Mouse (Mus musculus): ENCODE data around the gene Spen. TPM values are rescaled to one million over a fixed set of nuclear protein-coding genes. Genes with fewer than 3 reads are reported as not detected.
"Not testable (repeated sequence)": the region's sequence is repeated elsewhere in the genome, so short reads cannot be mapped to it uniquely, and the experiment has no call there.

Spen gene
- polyA plus RNA-seq, 1 experiment = 25.6 TPM

GRCm38 (mm10) chr4:141572668-141573358, 34.4 kb upstream of the Spen start:
- Histone ChIP-seq H3K4me3 (replicated peaks) (no peak overlapping the region), H3K9me3 (ENCODE audit: control insufficient read depth, low read length) (peaks cover 3% of the 10 kb centered on the region; the same call in 1 of the 2 replicates), H3K4me1 (ENCODE audit: control insufficient read depth) (peaks cover 2% of the 10 kb centered on the region), H3K36me3 (ENCODE audit: control insufficient read depth) (no peaks in the 10 kb centered on the region), H3K27me3 (ENCODE audit: control insufficient read depth) (peaks cover 8% of the 10 kb centered on the region; the same call in 1 of the 2 replicates)
- no peak for TF ChIP-seq TAL1 (IDR thresholded peaks at IDR 0.05; ENCODE audit: low read length)
- no peak for TF ChIP-seq GATA1 (IDR thresholded peaks at IDR 0.05; ENCODE audit: low read length)

DNA sequence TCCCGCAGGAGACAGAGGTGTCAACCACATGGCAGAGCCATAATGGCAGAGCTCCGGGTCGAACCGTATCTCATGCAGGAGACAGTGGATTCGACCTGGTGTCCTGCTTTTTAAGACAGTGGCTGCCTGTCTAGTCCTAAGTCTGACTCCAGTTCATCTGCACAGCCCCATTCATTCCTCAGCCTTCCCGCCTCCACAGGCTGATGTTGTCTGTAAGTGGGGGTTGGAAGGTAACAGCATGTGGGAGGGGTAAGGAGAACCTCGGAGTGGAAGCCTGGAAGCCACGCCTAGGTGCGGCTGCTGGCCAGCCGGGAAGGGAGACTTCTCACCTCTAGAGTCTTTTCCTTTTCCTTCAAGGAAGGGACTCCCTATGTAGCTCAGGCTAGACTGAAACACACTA, 33.5 kb upstream of the Spen start:
- H3K27me3 ChIP-seq (ENCODE audit: control insufficient read depth) = peaks cover 8% of the 10 kb centered on the region; the same call in 1 of the 2 replicates
- H3K36me3 ChIP-seq (ENCODE audit: control insufficient read depth) = no peaks in the 10 kb centered on the region
- H3K4me1 ChIP-seq (ENCODE audit: control insufficient read depth) = peaks cover 2% of the 10 kb centered on the region
- TF ChIP-seq GATA1 (IDR thresholded peaks at IDR 0.05; ENCODE audit: low read length) = no peak
- no peak for TF ChIP-seq TAL1 (IDR thresholded peaks at IDR 0.05; ENCODE audit: low read length)
- H3K9me3 ChIP-seq (ENCODE audit: control insufficient read depth, low read length) = peaks cover 3% of the 10 kb centered on the region; the same call in 1 of the 2 replicates
- no peak overlapping the region for H3K4me3 ChIP-seq (replicated peaks)

- H3K36me3 ChIP-seq (ENCODE audit: control insufficient read depth) = no peaks in the 10 kb centered on the region
- no peak overlapping the region for H3K4me3 ChIP-seq (replicated peaks)
- peaks cover 8% of the 10 kb centered on the region; the same call in 1 of the 2 replicates for H3K27me3 ChIP-seq (ENCODE audit: control insufficient read depth)
- no peaks in the 10 kb centered on the region for H3K9me3 ChIP-seq (ENCODE audit: control insufficient read depth, low read length)
- no peak for TF ChIP-seq GATA1 (IDR thresholded peaks at IDR 0.05; ENCODE audit: low read length)
- TF ChIP-seq TAL1 (IDR thresholded peaks at IDR 0.05; ENCODE audit: low read length) = no peak
- H3K4me1 ChIP-seq (ENCODE audit: control insufficient read depth) = peaks cover 2% of the 10 kb centered on the region
Observed at GRCm38 (mm10) chr4:141571337-141571739, 32.9 kb upstream of the Spen start.

DNA sequence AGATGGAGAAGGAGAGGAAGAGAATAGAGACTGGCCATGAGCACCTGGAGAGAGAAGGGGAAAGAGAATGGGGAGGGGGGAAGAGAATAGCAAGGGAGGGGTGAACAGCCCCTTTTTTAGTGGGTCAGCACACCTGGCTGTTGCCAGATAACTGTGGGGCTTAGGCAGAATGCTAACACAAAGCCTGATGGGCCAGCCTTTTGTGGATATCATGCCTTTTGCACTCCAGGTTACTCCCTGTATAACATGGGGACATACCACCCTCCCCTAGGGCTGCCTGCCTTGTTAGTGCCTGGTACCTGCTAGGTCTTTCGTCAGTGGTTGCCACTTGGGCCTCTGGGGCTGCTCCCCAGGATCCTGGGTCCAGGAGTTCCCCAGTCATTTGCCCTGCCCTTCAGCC, 32.4 kb upstream of the Spen start:
- peaks cover 2% of the 10 kb centered on the region for H3K4me1 ChIP-seq (ENCODE audit: control insufficient read depth)
- no peak for TF ChIP-seq TAL1 (IDR thresholded peaks at IDR 0.05; ENCODE audit: low read length)
- TF ChIP-seq GATA1 (IDR thresholded peaks at IDR 0.05; ENCODE audit: low read length) = no peak
- H3K27me3 ChIP-seq (ENCODE audit: control insufficient read depth) = peaks cover 8% of the 10 kb centered on the region; the same call in 1 of the 2 replicates
- H3K9me3 ChIP-seq (ENCODE audit: control insufficient read depth, low read length) = no peaks in the 10 kb centered on the region
- no peak overlapping the region for H3K4me3 ChIP-seq (replicated peaks)
- no peaks in the 10 kb centered on the region for H3K36me3 ChIP-seq (ENCODE audit: control insufficient read depth)

GRCm38 (mm10) chr4:141570004-141570403, 31.6 kb upstream of the Spen start:
- TF ChIP-seq GATA1 (IDR thresholded peaks at IDR 0.05; ENCODE audit: low read length) = no peak
- TF ChIP-seq TAL1 (IDR thresholded peaks at IDR 0.05; ENCODE audit: low read length) = no peak
- peaks cover 2% of the 10 kb centered on the region for H3K4me1 ChIP-seq (ENCODE audit: control insufficient read depth)
- H3K27me3 ChIP-seq (ENCODE audit: control insufficient read depth) = peaks cover 8% of the 10 kb centered on the region; the same call in 1 of the 2 replicates
- H3K9me3 ChIP-seq (ENCODE audit: control insufficient read depth, low read length) = no peaks in the 10 kb centered on the region
- H3K4me3 ChIP-seq (replicated peaks) = no peak overlapping the region
- no peaks in the 10 kb centered on the region for H3K36me3 ChIP-seq (ENCODE audit: control insufficient read depth)

DNA sequence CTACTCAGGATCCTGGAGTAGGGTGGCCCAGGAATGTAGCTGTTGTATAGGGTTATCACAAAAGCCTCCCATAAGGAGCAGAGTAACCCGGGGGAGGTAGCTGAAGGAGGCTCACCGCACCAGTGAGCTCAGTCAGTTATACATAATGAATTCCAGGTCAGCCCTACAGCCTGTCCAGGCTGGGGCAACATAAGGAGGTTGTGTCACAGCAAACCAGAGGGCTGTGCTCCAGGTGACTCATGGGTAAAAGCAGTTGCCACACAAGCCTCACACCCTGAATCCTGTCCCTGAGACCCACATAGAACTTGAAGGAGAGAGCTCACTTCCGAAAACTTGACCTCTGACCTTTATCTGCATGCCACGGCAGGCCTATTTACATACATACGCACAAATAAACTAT, 30.6 kb upstream of the Spen start:
- TF ChIP-seq TAL1 (IDR thresholded peaks at IDR 0.05; ENCODE audit: low read length) = no peak
- no peak for TF ChIP-seq GATA1 (IDR thresholded peaks at IDR 0.05; ENCODE audit: low read length)
- Histone ChIP-seq H3K9me3 (ENCODE audit: control insufficient read depth, low read length) (no peaks in the 10 kb centered on the region), H3K4me3 (replicated peaks) (no peak overlapping the region)

GRCm38 (mm10) chr4:141567174-141567573, 28.8 kb upstream of the Spen start:
- H3K9me3 ChIP-seq (ENCODE audit: control insufficient read depth, low read length); H3K36me3 ChIP-seq (ENCODE audit: control insufficient read depth); H3K4me1 ChIP-seq (ENCODE audit: control insufficient read depth); H3K27me3 ChIP-seq (ENCODE audit: control insufficient read depth); H3K4me3 ChIP-seq (replicated peaks): not testable (repeated sequence)

More for the DNA sequence above, 30.6 kb upstream of the Spen start:
- Histone ChIP-seq H3K27me3 (ENCODE audit: control insufficient read depth) (peaks cover 8% of the 10 kb centered on the region; the same call in 1 of the 2 replicates), H3K36me3 (ENCODE audit: control insufficient read depth) (no peaks in the 10 kb centered on the region), H3K4me1 (ENCODE audit: control insufficient read depth) (peaks cover 2% of the 10 kb centered on the region)

GRCm38 (mm10) chr4:141566187-141566586, 27.8 kb upstream of the Spen start:
- no peaks in the 10 kb centered on the region; the same call in 1 of the 2 replicates for H3K4me1 ChIP-seq (ENCODE audit: control insufficient read depth)
- no peaks in the 10 kb centered on the region for H3K36me3 ChIP-seq (ENCODE audit: control insufficient read depth)
- H3K27me3 ChIP-seq (ENCODE audit: control insufficient read depth) = no peaks in the 10 kb centered on the region
- no peak overlapping the region for H3K4me3 ChIP-seq (replicated peaks)
- no peaks in the 10 kb centered on the region for H3K9me3 ChIP-seq (ENCODE audit: control insufficient read depth, low read length)
- TF ChIP-seq GATA1 (IDR thresholded peaks at IDR 0.05; ENCODE audit: low read length) (no peak), TAL1 (IDR thresholded peaks at IDR 0.05; ENCODE audit: low read length) (no peak)

GRCm38 (mm10) chr4:141565325-141565724, 26.9 kb upstream of the Spen start:
- no peak overlapping the region for H3K4me3 ChIP-seq (replicated peaks)
- no peaks in the 10 kb centered on the region for H3K36me3 ChIP-seq (ENCODE audit: control insufficient read depth)
- H3K4me1 ChIP-seq (ENCODE audit: control insufficient read depth) = peaks cover 1% of the 10 kb centered on the region
- no peak for TF ChIP-seq GATA1 (IDR thresholded peaks at IDR 0.05; ENCODE audit: low read length)
- TF ChIP-seq TAL1 (IDR thresholded peaks at IDR 0.05; ENCODE audit: low read length) = no peak
- H3K27me3 ChIP-seq (ENCODE audit: control insufficient read depth) = no peaks in the 10 kb centered on the region
- no peaks in the 10 kb centered on the region for H3K9me3 ChIP-seq (ENCODE audit: control insufficient read depth, low read length)
